In the genomic region with DNA sequence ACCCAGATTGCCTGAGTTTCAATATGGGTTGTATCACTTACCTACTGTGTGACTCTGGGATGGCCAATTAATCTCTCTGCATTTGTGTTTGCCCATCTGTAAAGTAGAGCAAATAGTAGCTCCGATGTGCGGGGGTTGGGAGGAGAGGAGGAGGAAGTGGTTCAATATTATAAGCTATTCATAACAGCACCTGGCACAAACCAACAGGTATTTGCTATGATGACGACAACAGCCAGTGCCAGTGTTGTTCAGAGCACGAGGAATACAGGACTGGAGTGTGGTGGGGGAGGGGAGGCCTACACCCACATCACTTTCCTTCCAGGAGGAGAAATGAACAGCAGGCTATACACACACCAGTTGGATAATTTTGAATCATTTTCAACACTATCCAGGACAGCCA, we compare ENCODE assay signal across 15 mouse cellular contexts.
DNase-seq lines count a peak whose midpoint lies in the region; TF ChIP-seq lines count a peak whose summit lies in the region.
"Had no signal": no experiment of that assay in that cellular context is flagged by ENCODE, and none has a peak within 500 bp of the region (broad histone marks: within the 10 kb centered on the region; RNA-seq: fewer than 3 reads in every experiment).

No protein-coding gene starts in this region.

- intact Hi-C loops in left cerebral cortex, adult 2 months (cut with DNase I): no loop called here
- intact Hi-C loops in left cerebral cortex, postnatal 4 days (cut with DNase I): no loop called here
- intact Hi-C loops in heart, postnatal 36 days (cut with DNase I): no loop called here

- TF ChIP-seq CTCF in left cerebral cortex, adult 2 months (IDR thresholded peaks at IDR 0.05): no peak

- no peak overlapping the region for H3K4me3 ChIP-seq in left cerebral cortex, adult 2 months
- H3K4me3 ChIP-seq: forebrain, embryonic 12.5 days; midbrain, embryonic 10.5 days had no signal

- peak; percentile 32 to 53 for DNase-seq in left cerebral cortex, adult 2 months (ENCODE audit: extremely low spot score in 1 of 2, low spot score in 2 of 2)
- no peak for DNase-seq in left cerebral cortex, postnatal 4 days
- peak; percentile 54 to 63 for DNase-seq in layer of hippocampus, adult 8-10 months (ENCODE audit: low spot score in 2 of 2)
- DNase-seq in right cerebral cortex, adult 2 months (ENCODE audit: low spot score in 2 of 2): peak; percentile 63 to 69
- DNase-seq in telencephalon, adult 2 months (ENCODE audit: low read depth, low spot score): peak; percentile 64
- DNase-seq in adrenal gland, postnatal 4 days (ENCODE audit: low spot score in 2 of 2): no peak
- DNase-seq in heart, postnatal 4 days: no peak
- DNase-seq in heart, postnatal 36 days: no peak
- DNase-seq: cerebellum, adult 11 months; kidney, postnatal 25 days; lung, postnatal 14 days had no signal

- H3K27ac ChIP-seq in left cerebral cortex, adult 2 months: no peak overlapping the region
- H3K27ac ChIP-seq: forebrain, embryonic 12.5 days; hindbrain, postnatal 0 days; liver, embryonic 14.5 days; midbrain, embryonic 10.5 days had no signal

Comparison
In these comparisons a context has a peak if more than half of its experiments do, and no peak if none do; other contexts are left out.
1. DNase-seq: peak in left cerebral cortex, adult 2 months (2 of 2), layer of hippocampus, adult 8-10 months (2 of 2), right cerebral cortex, adult 2 months (2 of 2) and telencephalon, adult 2 months (single experiment); none in left cerebral cortex, postnatal 4 days (single experiment), adrenal gland, postnatal 4 days (0 of 2), heart, postnatal 4 days (single experiment) and heart, postnatal 36 days (0 of 2).